Mouse (Mus musculus): ENCODE measurements around the gene 2310033P09Rik. TPM values are rescaled to one million over a fixed set of nuclear protein-coding genes. Genes with fewer than 3 reads are reported as not detected.

The 2310033P09Rik gene
- polyA plus RNA-seq, 1 experiment from 2014 or later, result 28.8 TPM

DNA sequence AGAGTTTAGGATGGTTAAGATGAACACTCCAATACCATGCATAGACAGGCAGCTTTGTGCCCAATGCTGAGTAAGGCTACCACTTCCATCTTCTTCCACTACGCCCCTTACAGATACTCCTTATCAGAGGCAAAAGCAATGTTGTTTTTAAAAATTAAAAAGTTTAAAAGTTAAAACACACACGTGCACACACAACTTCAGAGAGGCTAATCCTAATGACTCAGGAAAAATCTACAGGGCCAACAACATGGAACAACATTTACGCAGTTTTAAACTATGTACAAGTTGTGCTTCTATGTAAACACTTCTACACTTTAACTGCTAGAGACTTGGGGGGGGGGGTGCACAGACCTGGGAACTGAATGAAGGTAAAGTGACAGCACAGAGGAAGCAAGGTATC is 15.9 kb downstream of the 2310033P09Rik start:
- H3K4me2 ChIP-seq, result peak overlapping the region; percentile 7; the same call in 1 of the 2 replicates
- H3K9me3 ChIP-seq, result no peaks in the 10 kb centered on the region
- no peak for ATAC-seq (ENCODE audit: low read depth)
- no peaks in the 10 kb centered on the region for H3K27me3 ChIP-seq
- 97% methylated on average over 3 of the region's 3 CpGs for WGBS
- peaks cover 64% of the 10 kb centered on the region for H3K4me1 ChIP-seq (replicated peaks)
- no peak overlapping the region for H3K9ac ChIP-seq
- no peak overlapping the region for H3K27ac ChIP-seq (replicated peaks)
- H3K4me3 ChIP-seq, result no peak overlapping the region
- peaks cover 10% of the 10 kb centered on the region; the same call in 1 of the 2 replicates for H3K36me3 ChIP-seq

GRCm38 (mm10) chr11:59224470-59224869 is 16.3 kb downstream of the 2310033P09Rik start:
- H3K9ac ChIP-seq, result no peak overlapping the region
- H3K27me3 ChIP-seq, result no peaks in the 10 kb centered on the region
- 0 out of 2 replicates have a peak, but pooled peaks cover 7% of the 10 kb centered on the region for H3K36me3 ChIP-seq
- no peak overlapping the region for H3K27ac ChIP-seq (replicated peaks)
- peaks cover 64% of the 10 kb centered on the region for H3K4me1 ChIP-seq (replicated peaks)
- no peak for ATAC-seq (ENCODE audit: low read depth)
- H3K4me2 ChIP-seq, result peak overlapping the region; percentile 7; the same call in 1 of the 2 replicates
- no peaks in the 10 kb centered on the region for H3K9me3 ChIP-seq
- WGBS, result 78% methylated on average over 2 of the region's 2 CpGs
- no peak overlapping the region for H3K4me3 ChIP-seq

DNA sequence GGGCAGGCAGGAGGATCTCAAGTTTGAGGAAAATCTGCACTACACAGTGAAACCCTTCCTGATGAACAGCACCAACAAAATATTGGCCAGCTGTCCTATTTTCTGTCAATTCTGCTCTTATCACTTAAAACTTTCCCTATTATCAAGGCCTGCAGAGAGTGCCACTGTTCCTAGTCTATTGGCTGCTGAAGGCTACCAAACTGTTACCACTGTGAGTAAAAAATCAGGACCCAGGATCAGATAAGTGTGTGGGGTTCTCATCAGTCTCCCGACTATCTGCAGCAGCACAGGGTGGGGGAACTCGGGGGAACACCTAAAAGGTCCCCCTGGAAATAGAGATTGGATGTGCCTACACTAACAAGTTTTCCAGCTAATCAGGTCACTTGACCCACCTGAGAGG is 17.0 kb downstream of the 2310033P09Rik start:
- peak overlapping the region; percentile 1; the same call in 1 of the 2 replicates for H3K4me3 ChIP-seq
- peak overlapping the region; percentile 34; the same call in 1 of the 2 replicates for H3K9ac ChIP-seq
- H3K27me3 ChIP-seq, result no peaks in the 10 kb centered on the region
- H3K27ac ChIP-seq (replicated peaks), result no peak overlapping the region
- H3K36me3 ChIP-seq, result 0 out of 2 replicates have a peak, but pooled peaks cover 4% of the 10 kb centered on the region
- peaks cover 64% of the 10 kb centered on the region for H3K4me1 ChIP-seq (replicated peaks)
- H3K9me3 ChIP-seq, result no peaks in the 10 kb centered on the region
- no peak for ATAC-seq (ENCODE audit: low read depth)
- WGBS, result 84% methylated on average over 2 of the region's 2 CpGs
- H3K4me2 ChIP-seq, result peak overlapping the region; percentile 98

- peak overlapping the region; percentile 96 for H3K9ac ChIP-seq
- peaks cover 61% of the 10 kb centered on the region for H3K4me1 ChIP-seq (replicated peaks)
- H3K4me2 ChIP-seq, result peak overlapping the region; percentile 98
- no peaks in the 10 kb centered on the region for H3K9me3 ChIP-seq
- ATAC-seq (ENCODE audit: low read depth), result no peak
- WGBS, result 66% methylated on average over 3 of the region's 3 CpGs
- 0 out of 2 replicates have a peak, but pooled peaks cover 4% of the 10 kb centered on the region for H3K36me3 ChIP-seq
- H3K27me3 ChIP-seq, result no peaks in the 10 kb centered on the region
- H3K27ac ChIP-seq (replicated peaks), result 0 out of 2 replicates have a peak overlapping the region, but pooled peaks have one; percentile 3
- peak overlapping the region; percentile 97 for H3K4me3 ChIP-seq
Measured at GRCm38 (mm10) chr11:59226251-59226650, 18.1 kb downstream of the 2310033P09Rik start.

GRCm38 (mm10) chr11:59226787-59227603 is 18.9 kb downstream of the 2310033P09Rik start:
- peaks cover 54% of the 10 kb centered on the region for H3K4me1 ChIP-seq (replicated peaks)
- peak overlapping the region; percentile 98 for H3K4me2 ChIP-seq
- no peaks in the 10 kb centered on the region for H3K27me3 ChIP-seq
- peak overlapping the region; percentile 96 for H3K9ac ChIP-seq
- 0 out of 2 replicates have a peak, but pooled peaks cover 4% of the 10 kb centered on the region for H3K36me3 ChIP-seq
- no peaks in the 10 kb centered on the region for H3K9me3 ChIP-seq
- ATAC-seq (ENCODE audit: low read depth), result no peak
- 5% methylated on average over 21 of the region's 21 CpGs for WGBS
- H3K27ac ChIP-seq (replicated peaks), result peak overlapping the region; percentile 95
- peak overlapping the region; percentile 97 for H3K4me3 ChIP-seq

GRCm38 (mm10) chr11:59227604-59228121 is 19.5 kb downstream of the 2310033P09Rik start:
- H3K4me3 ChIP-seq, result peak overlapping the region; percentile 97
- ATAC-seq (ENCODE audit: low read depth), result peak; percentile 73
- H3K27ac ChIP-seq (replicated peaks), result peak overlapping the region; percentile 95
- H3K9me3 ChIP-seq, result no peaks in the 10 kb centered on the region
- peak overlapping the region; percentile 96 for H3K9ac ChIP-seq
- 0 out of 2 replicates have a peak, but pooled peaks cover 4% of the 10 kb centered on the region for H3K36me3 ChIP-seq
- peaks cover 54% of the 10 kb centered on the region for H3K4me1 ChIP-seq (replicated peaks)
- under 1% methylated on average over 51 of the region's 51 CpGs for WGBS
- H3K4me2 ChIP-seq, result peak overlapping the region; percentile 98
- H3K27me3 ChIP-seq, result no peaks in the 10 kb centered on the region

DNA sequence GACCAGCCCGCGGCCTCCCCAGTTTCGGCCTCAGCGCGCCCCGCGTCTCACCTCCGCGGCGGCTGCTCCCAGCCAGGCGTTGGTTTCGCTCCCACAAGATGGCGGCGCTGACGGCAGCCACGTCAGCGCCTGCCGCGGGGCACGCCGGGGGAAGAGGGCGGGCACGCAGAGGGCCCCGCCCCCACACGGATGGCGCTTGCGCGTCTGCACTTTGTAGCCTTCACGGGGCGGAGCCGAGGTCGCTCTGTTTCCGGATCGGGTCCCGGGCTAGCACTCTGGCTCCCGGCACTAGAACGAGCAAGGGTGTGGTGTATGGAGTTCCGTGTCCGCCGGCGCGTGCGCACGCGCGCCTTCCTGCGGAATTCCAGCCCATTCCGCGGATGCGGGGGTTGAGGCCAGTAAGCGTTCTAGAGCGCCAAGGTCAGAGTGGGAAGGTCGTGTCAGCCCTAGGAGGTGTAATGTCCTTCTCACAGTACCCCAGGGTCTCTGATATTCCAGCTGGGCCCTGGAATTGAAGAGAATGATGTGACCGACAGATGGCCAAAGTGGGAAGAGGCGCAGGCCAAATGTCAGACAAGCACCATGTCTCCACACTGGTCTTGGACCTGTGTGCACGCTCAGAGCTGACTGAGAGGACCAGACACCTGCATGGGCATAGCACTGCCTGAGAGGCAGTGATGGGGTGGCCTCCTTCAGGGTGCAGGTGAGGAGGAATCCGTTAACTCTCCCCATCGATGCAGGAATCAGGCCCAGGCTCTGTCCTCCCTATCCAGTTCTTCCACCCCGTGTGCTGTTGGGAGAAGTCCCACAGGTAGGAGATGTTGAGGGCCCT is 20.2 kb downstream of the 2310033P09Rik start, which contains the start of gene Arf1:
Gene Arf1, minus strand, starts transcription at position 149 of the 832 bp plus-strand sequence.
- H3K36me3 ChIP-seq, result 0 out of 2 replicates have a peak, but pooled peaks cover 4% of the 10 kb centered on the region
- ATAC-seq (ENCODE audit: low read depth), result peak; percentile 96
- H3K4me2 ChIP-seq, result peak within 1 kb of the TSS; percentile 98
- no peaks in the 10 kb centered on the region for H3K9me3 ChIP-seq
- WGBS, result 5% methylated on average over 58 of the region's 59 CpGs
- H3K27ac ChIP-seq (replicated peaks), result peak within 1 kb of the TSS; percentile 95
- H3K27me3 ChIP-seq, result no peaks in the 10 kb centered on the region
- H3K9ac ChIP-seq, result peak within 1 kb of the TSS; percentile 96
- peak within 1 kb of the TSS; percentile 97 for H3K4me3 ChIP-seq
- peaks cover 47% of the 10 kb centered on the region for H3K4me1 ChIP-seq (replicated peaks)

DNA sequence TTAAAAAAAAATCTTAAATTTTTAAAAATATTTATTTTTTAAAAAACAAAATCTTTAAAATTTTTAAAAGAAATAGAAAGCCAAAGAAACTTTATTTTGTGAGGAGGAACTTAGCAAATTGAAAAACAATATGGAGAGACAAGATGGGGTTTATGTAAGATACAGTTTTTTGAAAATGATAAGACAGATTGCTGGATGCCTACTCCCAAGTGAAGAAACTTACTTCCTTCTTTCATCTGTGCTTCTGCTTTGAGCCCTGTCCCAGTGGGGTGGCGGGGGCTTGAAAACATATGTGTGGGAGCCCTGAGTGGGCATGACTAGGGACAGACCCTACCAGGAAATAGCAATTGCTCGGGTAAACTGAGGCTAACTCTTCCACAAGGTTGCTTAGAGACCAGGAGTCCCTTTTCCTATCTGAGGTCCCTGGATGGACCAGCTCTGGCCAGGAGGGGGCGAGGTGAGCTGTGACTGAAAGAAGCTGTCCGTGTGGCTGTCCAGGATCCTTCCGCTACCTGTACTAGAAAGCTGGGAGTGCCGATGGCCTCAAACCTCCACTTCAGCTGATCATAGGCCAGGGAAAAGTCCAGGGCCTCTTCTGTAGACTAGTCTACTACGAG is 22.1 kb downstream of the 2310033P09Rik start:
- 14% methylated on average over 7 of the region's 7 CpGs for WGBS
- ATAC-seq (ENCODE audit: low read depth), result no peak
- no peak overlapping the region for H3K4me3 ChIP-seq
- no peaks in the 10 kb centered on the region for H3K36me3 ChIP-seq
- peaks cover 28% of the 10 kb centered on the region for H3K4me1 ChIP-seq (replicated peaks)
- H3K27ac ChIP-seq (replicated peaks), result no peak overlapping the region
- H3K9ac ChIP-seq, result no peak overlapping the region
- no peaks in the 10 kb centered on the region for H3K27me3 ChIP-seq
- H3K9me3 ChIP-seq, result no peaks in the 10 kb centered on the region
- H3K4me2 ChIP-seq, result no peak overlapping the region

DNA sequence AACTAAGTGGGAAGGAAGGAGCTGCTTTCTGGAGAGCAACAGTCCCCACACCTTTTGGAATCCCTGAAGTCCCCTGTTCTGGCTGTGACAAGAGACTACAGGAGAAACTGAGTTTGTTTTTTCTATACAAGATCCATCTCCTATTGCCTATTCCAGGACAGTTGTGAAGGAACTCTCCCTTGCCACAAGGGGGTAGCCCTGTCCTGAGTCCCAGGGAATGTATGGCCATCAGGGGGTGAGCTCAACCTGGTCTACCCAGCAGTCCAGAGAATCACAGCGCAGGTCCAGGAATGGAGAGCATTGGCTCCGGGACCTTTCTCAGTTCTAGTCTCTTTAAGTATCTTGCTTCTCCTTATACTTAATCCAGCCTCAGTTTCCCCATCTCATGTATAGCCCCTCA is 24.7 kb downstream of the 2310033P09Rik start:
- H3K9me3 ChIP-seq, result no peaks in the 10 kb centered on the region
- H3K4me3 ChIP-seq, result no peak overlapping the region
- 60% methylated on average over 2 of the region's 2 CpGs for WGBS
- no peak overlapping the region for H3K27ac ChIP-seq (replicated peaks)
- no peaks in the 10 kb centered on the region for H3K36me3 ChIP-seq
- H3K27me3 ChIP-seq, result no peaks in the 10 kb centered on the region; the same call in 1 of the 2 replicates
- no peak overlapping the region for H3K4me2 ChIP-seq
- no peak for ATAC-seq (ENCODE audit: low read depth)
- no peak overlapping the region for H3K9ac ChIP-seq
- peaks cover 7% of the 10 kb centered on the region for H3K4me1 ChIP-seq (replicated peaks)

DNA sequence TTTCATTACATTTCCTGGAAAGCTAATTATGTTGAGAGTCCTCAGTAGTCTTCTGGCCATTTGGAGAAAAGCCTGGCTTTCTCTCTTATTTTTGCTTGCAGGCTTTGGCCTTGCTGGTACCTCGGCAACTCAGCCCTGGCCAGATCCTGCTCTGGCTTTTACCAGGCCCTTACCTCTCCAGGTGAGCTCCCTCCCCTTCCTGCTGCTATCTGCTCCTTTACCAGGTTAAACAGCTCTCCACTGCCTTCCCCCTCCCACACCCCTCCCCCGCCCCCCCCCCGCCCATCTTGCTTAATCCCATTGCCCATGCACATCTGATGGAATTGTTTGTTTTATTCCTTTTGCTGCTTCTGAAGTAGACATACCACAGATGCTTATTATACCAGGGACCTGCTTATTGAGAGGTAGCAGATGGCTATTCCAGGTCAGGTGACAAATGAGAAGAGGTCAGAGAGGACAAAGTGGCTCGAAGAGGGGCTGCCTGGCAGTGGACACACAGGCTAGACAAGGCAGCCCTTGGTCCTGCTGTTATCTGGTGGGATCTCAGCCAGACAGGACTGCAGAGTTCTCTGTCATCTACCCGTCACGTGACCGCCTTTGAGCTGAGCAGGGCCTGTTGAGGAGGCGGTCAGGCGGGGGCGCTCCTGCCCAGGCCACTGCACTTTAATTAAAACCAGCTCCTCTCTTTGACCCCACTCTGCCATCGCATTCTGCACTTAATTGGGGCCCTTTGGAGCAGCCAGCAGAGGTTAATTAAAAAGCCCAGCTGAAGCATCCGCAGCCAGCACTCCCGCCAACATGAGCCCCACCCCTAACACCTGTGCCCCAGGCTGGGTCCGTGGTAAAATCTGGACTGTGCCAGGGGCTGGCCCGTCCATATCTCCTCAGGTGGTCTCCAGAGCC is 30.7 kb downstream of the 2310033P09Rik start:
- Histone ChIP-seq H3K9ac (0 out of 2 replicates have a peak overlapping the region, but pooled peaks have one; percentile 26), H3K27me3 (peaks cover 6% of the 10 kb centered on the region), H3K27ac (replicated peaks) (no peak overlapping the region), H3K4me3 (no peak overlapping the region), H3K9me3 (no peaks in the 10 kb centered on the region), H3K36me3 (no peaks in the 10 kb centered on the region), H3K4me2 (0 out of 2 replicates have a peak overlapping the region, but pooled peaks have one; percentile 5), H3K4me1 (replicated peaks) (peaks cover 18% of the 10 kb centered on the region)
- WGBS, result 4% methylated on average over 14 of the region's 15 CpGs
- peak; percentile 81 for ATAC-seq (ENCODE audit: low read depth)
